Mouse (Mus musculus) left cerebral cortex, adult 9 months (tissue): ENCODE measurements at regions not wholly inside any gene's neighbourhood (a gene's known extent, or its start where the extent isn't known, plus 50 kb on each side); places are given as distances from the start of the nearest gene placed in this dataset.

Experiments
- DNase-seq, 2 experiments: peaks; one replicate each; pipeline ENCODE4 v3.0.0; 2022; ENCODE audit warnings: low spot score in 2 of 2

DNA sequence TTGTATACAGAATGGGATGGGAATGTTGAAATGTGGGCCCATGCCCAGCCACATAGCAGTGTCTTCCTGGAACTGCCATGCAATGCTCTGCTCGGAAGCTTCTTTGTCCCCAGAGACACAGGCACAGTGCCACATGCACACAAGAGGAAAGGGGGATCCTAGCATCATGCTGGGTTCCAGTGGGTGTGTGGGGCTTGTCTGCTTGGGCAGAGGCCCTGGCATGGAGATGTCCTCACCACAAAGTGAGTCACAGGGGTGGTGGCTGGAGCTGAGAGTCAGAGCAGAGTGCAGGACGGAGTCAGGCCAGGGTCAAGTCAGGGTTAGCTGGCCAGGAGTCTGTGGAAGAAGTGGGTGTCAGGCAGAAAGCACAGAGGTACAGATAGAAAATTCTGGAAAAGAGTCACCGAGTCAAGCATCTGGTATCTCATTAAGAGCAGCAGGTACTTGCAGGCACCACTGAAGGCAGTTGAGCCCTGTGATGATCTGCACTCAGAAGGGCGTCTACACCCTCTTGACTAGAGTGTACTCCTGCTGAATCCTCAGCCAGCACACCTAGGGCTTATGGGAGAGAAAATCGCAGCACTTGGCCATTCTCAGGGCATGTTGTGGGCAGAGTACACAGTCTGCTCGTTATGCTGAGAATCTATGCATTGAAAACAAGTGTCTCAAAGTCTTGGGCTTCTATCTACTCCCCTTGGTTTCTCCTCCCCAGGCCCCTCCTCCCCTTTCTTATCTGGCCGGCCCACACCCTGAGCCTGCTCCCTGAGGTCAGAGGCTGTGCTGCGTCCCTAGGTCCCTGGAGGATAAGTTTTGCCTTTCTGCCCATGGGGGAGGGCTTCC is 85.3 kb downstream of the Ackr3 start:
- DNase-seq, result no peak

DNA sequence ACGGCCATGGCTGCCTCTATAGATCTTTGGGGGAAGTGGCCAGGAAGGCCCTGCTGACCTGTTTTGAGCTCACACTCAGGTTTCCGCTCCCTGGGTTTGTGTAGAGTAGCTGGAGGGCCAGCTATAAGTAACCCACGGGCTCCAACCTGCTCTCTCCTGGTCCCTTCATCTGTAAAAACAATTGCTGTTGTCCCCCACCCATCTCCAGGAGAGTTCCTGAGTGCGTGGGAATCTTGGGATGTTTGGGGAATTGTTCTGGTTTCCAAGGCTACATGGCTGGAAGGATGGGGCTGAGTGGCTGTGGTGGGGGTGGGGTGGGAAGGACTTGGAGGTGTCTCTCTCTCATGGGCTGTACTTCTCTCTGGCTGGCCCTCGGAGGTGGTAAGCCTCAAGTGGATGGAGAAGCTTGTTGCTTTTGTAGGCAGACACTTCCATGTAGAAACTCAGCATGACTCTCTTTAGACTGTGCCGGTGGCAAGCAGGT is 86.0 kb downstream of the Ackr3 start:
- no peak for DNase-seq

DNA sequence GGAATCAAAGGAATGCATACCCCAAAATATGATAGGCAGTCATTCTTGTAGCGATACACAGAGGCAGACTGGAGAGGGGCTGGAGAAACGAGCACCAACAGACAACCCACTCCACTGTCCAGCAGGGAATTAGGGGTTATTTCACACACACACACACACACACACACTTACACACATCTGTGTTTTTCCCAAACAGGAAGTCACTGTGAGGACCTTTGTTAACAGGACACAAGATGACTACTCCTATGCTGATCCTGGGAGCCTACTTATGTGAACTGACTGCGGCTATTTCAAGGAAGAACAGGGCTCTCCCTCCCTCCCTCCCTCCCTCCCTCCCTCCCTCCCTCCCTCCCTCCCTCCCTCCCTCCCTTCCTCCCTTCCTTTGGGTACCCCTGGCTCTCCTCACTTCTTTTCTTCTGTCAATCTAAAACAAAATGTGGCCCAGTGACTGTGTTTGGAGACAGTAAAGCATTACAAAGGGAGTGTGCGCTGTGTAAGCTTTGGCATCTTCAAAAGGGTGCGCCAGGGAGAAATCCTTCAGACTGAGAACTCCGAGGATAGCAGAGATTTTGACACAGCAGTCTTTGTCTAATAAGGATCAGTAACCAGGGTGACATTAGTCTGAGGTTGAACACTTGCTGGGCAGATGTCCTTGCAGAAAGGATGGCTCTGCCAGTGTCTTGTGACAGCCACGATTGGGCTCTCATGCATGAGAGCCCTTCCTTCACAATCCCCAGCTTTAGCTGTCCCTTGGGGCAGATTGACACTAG is 86.8 kb downstream of the Ackr3 start:
- DNase-seq, result no peak

DNA sequence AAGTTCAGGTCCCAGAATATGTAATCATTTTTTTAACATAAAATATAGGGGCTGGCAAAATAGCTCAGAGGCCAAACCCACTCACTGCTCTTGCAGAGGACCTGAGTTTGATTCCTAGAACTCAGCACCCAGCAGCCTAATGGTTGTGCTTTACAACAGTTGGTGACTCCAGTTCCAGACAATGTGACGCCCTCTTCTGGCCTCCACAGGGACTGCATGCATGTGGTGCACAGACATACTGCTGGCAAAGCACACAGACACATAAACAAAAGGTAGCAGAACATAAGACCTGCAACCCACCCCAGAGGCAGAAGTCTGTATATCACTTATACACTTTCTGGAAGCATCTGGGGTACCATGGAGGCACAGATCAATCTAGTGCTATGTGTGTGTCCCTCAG is 87.5 kb downstream of the Ackr3 start:
- no peak for DNase-seq

DNA sequence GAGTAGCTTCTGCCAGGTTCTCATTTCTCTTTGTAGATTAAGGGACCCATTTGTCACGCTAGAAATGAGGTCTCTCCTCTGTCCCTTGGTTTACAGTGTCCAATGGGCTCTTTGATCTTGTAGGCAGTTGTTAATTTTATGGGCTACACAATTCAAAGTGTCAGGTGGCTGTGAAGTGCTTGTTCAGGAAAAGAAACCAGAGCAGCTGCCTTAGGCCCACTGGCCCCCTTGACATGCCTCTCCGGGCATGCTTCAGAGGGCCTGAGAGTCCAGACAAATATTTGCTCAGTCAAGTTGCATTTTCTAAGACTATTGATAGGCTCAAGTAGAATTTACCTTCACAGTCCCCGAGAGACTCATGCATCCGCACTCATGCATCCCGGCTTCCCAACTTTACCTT is 94.0 kb downstream of the Ackr3 start:
- DNase-seq, result no peak

DNA sequence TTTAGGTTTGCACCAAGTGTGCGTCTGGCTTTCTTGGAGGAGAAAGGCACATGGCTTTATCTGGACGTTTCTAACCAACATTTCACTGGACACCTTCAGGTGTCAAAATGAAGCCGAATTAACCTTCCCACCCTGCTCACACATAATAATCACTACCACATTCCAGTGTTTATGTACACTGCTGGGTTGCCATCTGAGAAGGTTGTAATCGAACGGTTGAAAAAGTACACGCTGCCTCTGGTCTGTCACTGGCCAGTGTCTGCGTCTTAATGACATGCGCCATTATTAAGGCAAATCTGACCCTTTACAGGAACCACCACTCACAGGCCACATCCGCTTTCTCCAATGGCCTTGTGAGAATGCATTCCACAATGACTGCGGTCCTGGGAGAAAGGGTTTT is 96.4 kb downstream of the Ackr3 start:
- no peak for DNase-seq

DNA sequence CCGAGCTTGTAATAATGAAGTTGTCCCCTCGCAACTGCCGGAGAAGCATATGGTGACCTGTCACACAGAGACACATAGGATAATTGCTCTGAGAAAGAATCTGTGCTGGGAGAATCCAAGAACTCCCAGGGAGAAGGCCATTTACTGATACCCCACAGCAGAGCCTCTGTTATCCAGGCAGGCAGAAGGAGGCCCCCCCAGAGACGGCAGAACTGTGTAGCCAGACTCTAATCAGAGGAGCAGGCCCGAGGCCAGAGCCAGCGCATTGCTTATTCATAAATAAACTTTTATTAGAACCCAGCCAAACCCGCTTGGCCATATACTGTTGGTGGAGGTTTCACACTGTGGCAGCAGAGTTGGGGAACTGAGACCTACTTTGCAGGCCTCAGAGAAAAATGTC is 100.6 kb downstream of the Ackr3 start:
- DNase-seq, result no peak

DNA sequence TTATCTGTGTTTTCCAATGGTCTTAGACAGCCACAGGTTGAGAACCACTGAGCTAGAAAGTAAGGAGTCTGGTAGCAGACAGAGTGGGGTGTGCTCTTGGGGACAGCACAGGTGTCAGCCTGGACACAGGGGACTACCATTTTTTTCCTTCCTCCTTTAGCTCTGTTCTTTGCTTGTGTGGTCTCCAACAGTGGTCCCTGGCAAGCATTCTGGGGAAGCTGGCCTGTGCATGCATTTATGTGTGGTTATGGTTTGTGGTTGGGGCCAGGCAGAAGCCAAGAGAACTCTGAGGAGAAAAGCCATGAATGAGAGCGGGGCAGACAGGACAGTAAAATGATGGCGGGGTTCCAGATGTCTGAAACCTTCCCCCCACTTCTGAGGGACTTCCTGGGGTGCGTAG is 107.2 kb downstream of the Ackr3 start:
- no peak for DNase-seq

DNA sequence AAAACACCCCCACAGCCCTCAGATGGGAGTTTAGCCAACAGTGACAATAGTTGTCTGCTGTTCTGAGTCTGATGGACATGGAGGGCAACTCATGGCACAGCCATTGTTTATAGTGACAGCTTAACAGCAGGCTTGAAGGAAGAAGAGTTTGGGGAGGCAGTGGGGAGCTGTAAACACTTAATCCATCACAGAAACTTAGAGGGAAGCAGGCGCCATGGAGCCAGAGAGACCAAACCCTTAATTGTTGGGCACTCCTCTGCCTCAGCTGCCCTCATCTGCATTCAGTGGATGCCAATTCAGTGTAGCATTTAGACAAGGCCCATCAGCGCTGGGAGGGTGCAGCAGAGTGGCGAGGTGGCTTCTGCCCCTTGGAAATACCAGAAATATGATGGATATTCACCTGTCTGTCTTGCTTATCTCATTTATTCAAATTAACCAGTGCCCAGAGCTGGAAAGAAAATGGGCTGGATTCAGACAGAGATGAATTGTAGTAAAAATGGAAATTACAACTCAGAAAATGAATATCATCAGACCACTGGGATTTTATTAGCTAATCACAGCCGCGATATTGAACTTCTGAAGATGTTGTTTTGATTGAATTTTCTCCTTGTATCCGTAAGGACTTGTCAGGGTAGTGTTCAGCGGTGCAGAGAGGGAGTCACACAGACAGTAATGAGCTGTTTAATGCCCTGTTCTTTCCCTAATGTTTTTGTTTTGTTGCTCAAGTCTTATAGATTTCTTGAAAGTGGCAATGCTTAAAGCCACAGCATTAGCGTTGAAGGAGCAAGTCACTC is 108.1 kb downstream of the Ackr3 start:
- DNase-seq, result no peak

DNA sequence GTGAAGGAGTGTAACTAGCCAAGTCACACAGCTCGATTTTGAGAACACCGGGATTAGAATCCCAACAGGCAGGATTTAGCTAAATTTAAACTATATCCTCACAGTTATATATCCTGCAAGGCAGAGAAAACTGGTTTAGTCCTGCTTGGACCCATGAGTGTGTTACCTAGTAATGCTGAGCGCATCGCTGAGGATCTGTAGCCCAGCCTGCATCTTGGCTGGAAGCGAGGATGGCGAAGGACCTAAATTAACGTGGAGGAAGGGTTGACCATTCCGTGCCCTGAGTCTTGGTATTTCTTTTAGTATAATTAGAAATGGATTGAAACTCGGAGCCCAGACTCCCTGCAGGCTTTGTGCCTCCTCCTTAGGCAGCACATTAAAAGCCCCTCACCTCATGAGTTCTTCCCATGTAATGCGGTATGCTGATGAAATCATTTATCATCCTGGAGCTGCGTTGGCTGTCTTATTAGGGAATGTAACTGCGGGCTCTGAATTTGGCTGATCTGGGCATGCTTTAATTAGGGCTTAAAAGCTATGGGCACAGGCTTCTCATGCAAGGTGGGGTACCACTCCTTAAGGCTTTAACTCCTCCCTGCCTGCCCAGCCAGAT is 110.1 kb downstream of the Ackr3 start:
- DNase-seq, result no peak

DNA sequence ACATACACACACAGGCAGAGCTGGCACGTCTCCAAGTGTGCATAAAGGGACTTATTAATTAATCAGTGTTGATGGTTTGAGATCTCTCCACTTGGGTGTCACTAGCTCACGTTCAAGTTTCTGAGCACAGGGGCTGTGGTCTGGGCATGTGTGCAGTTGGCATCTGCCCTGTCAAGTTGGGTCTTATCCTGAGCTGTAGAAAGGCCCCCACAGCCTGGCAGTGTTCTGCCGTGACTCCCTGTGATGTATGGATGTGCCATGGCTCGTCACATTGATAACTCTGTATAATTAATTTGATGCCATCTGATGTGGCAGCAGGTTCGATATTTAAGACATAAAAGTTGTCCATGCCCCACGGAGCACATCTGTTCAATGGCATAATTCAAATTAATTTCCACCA is 114.1 kb downstream of the Ackr3 start:
- DNase-seq, result no peak

DNA sequence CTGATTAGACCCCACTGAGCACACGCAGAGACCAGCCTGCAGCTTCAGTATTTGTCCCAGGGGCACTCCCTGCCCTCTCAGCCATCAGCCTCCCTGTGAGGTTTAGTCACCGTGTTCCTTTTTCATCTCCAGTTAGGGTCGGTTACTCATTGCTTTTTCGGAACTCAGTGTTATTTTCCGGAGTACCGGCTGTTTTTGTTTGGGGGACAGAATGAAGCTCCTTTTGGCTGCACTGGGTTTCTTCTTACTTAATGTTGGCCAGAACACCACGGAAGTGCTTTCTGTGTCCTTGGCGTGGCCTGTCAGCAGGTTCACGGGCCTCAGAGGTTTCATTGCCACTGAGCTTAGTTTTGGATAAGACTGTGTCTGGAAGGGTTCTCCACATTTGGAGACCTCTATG is 114.7 kb downstream of the Ackr3 start:
- DNase-seq, result no peak

DNA sequence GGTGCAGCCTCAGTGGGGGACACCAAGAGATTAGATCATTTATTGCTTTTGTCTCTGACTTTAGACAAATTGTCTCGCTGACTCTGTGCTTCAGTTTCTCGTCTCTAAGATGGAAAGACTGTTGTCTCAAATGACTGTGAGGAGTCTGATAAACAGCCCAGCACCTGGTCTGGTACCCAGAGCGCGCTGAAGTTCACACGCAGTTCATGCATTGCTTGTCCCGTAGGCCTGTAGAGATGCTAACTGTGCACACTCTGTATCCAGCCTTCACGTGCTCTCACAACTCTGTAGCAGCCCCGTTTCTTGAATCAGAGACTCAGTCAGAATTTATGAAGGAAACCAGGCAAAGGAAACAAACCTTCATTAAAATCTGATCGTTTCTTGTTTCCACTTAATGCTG is 116.7 kb downstream of the Ackr3 start:
- no peak for DNase-seq

DNA sequence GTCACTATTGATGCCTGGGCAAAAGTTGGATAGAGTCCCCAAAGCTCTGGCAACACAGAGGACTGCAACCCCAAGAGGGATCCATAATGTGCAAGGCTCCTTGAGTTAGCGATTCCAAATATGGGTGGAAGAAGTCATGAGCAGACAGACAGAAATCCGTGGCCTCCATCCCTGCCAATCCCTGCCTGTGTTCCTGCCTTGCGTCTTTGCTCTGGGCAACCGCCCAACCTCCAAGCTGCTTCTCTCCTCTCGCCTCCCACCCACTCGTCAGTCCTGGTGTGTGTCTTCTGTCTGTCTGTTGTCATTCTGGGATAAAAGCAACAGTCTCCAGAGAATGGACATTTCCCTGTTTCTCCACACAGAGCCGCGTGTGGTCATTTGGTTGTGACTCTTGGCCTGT is 117.7 kb downstream of the Ackr3 start:
- no peak for DNase-seq

DNA sequence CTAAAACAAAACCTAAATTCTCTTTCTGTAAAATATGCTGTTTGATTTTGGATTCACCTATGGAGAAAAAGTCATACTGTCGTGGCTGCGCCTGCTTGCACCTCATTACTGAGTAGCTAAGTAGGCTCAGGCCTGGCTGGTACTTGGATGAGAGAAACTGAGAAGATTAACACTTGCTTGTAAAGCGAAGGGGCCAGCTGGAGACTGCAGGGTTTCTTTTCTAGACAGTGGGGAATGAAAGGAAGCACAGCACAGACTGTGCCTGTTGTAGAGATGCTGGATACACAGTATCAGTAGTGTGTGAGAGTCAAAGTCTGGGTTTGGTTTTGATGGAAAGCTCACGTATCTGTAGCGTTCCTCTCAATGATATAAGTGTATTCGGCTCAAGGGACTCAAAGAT is 123.5 kb downstream of the Ackr3 start:
- no peak for DNase-seq

DNA sequence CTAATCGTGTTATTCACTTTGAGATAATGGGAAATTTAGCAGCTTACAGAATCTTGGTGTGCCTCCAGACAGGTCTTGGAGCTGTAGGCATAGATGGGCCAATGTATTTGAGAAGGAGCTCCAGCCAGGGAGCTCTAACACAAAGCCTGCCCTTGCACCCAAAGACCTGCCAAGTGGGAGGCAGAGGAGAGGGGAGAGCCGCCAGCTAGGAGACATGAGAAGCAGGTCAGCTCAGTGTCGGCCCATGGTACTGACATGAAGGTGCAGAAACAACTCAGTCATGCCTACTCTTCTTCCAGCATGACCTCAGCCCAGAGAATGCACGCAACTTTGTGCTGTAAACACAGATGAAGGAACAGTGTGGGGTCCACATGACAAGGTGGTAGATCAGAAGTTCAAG is 128.8 kb downstream of the Ackr3 start:
- DNase-seq, result no peak

DNA sequence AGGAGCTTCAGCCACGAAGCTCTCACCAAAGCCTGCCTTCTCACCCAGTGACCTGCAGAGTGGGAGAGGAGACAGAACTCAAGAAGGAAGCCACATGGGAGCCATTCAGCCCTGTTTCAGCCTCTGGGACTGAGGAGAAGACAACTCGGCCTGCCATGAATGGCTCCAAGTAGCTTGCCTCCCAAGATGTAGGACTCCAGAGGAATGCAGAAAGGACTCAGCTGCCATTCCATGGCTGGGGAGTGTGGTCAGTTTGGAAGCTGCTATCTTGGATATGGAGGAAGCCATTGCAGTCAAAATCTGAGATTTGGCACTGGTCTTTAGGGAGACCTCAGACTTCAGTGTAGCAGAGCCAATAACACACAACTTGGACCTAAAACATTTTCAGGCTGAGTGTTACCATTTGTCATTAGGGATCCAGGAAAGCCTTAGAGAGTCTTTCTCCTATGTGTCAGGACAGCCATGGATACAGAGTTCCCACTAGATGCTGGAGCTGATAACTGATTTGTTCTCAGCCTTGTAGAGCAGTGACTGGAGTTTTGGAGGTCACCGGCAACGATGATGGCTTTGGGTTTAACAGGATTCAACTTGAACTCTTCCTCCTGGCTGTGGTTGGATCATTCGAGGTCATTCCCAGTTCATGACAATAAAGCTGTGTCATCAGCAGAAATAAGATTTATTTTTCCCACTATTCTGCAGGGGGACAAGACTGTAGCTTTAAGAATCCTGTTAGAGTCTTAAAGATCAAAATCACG is 130.1 kb downstream of the Ackr3 start:
- no peak for DNase-seq

DNA sequence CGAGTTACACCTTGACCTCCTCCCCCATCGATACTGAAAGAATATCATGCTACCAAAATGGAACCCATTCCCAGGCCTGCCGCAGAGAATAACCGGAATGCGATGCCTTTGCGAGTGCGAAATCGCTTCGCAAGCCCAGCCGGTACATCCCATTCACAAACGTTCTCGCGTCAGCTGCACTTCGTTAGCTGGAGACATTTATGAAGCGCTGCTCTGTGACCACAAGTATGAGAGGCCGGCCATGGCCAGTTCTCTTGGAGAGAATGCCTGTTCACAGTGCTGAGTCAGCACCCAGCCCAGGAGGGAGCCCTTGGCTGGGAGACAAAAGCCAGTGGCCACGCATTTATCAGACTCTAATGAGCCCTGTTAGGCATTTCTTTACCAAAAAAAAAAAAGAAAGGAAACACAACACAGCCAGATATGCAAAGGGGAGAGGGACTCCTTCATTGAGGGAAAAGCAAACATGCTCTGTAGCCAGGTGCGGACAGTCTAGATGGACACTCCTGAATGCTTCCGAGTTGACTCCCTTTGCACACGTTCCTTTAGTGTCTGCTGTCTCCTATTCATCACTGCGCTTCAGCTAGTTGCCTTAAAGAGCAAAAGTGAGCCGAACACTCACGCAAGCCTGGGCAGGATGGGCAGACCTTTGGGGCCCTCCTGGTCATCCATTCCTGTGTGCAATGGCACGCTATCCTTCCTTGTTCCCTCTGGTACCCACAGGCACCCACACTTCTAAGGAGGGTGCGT is 131.4 kb downstream of the Ackr3 start:
- no peak for DNase-seq

DNA sequence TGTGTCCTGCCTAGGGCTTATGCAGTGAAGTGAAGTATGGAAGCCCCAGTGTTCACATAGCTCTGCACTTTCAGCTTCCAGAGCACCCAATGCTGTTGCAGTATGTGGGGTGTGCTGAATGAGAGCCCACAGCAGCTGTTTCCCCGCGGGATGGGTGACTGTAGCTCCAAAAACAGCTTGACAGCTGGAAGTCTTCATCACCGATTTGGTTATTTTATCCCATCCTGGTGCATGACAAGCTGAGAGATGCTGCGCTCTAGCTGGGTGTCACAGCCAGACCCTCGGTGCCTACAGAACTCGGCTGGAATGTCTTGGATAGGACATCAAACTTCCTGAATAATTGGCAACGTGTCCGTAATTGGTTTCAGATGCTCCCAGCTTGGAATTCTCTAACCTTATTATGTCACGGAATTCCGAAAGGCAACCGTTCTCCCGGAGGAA is 134.1 kb downstream of the Ackr3 start:
- DNase-seq, result no peak

DNA sequence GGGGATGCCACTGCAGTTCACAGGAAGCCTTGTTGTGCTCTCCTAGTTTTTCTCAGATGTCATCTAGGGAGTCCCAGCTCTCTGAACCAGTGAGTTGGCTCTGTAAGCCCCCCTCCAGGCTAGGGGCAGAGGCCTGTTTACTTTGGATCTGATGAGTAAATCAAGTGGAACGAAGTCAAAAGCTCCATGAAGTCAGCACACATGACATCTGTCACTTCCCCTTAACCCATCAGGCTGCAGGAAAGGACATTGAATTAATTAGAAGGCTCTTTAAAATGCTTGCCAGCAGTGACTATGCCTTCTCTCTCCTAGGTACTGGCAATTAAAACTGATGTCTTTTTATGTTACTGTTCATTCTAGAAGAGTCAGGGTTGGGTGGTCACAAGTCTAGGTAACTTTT is 138.6 kb downstream of the Ackr3 start:
- DNase-seq, result no peak
